Mouse (Mus musculus) left cerebral cortex, adult 9 months (tissue): Measurements from ENCODE around the gene Strn.

Source experiments
- DNase-seq, 2 experiments: peaks; one replicate each; pipeline ENCODE4 v3.0.0; 2022; ENCODE audit warnings: low spot score in 2 of 2

The Strn gene

DNA sequence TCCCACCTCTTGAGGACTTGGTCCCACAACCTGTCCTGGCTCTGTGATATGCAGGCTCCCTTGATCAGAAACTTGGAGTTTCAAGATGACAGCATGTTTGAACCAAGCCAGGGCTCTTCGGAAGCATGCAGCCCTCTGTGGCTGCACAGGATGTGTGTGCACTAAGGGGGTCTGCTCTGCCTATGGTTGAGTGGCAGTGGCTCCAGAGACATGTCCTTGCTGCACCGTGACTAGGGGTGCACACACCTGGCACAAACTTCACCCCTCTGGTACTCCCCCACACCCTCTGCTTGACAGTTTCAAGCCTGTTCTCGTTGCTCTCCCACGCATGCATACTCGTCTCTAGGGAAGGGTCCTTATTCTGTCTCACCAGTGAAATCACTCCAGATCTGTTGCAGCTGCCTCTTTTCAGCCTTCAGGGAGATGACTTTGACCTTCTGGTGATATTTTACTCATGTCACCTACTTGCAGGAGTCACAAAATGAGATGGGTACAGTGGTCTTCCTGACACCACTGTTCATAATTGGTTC, 118.8 kb downstream of the Strn start:
- peak in 1 of 2 experiments; percentile 33 for DNase-seq

DNA sequence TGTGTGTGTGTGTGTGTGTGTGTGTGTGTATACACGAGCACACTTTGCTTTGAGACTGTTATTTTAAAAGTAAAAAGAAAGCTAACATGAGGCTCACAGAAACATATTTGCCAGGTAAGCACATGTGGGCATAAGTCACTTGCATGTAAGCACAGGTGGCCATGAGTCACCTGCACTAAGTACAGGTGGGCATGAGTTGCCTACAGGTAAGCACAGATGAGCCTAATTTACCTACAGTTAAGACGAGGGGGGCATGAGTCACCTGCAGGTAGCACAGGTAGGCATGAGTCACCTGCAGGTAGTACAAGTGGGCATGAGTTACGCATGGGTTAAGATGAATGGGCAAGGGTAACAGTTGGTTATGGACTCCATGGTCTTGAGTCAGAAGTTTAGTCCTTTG, 121.9 kb downstream of the Strn start:
- no peak for DNase-seq

DNA sequence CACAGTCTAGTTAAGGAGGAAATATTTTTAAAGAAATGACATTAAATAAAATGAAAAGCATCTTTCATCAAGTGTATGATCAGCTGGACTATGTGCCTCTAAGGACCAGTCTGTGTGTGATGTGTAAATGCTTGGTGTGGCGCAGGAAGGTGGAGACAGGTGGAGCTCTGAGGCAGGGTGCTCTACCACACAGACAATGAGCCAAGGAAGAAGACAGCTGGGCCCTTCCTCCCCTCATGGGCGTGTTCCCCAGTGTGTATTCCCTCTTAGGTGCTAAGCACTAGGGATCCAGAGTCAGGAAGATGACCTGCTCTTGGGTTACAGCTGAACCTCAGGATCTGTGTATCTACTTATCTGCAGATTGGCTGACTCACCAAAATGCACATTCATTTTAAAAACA, 122.5 kb downstream of the Strn start:
- DNase-seq = no peak

DNA sequence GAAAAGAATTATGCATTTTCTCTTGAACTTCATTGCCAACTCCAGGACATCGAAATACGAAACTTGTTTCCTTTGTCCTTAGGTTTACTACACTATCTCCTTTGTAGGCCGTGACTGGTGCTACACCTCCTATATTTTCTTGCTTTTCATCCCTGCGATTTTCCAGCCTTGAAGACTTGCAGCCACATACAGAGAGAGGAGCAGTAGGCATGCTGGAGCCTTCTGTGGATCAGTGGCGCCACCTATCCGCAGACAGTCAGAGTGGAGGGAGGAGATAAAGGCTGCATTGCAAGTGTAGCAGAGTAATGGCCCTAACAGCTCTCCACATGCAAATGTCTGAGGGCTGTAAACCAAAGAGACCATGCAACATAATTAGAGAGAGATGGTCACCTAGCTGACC, 125.9 kb downstream of the Strn start:
- peak in 1 of 2 experiments; percentile 34 for DNase-seq

DNA sequence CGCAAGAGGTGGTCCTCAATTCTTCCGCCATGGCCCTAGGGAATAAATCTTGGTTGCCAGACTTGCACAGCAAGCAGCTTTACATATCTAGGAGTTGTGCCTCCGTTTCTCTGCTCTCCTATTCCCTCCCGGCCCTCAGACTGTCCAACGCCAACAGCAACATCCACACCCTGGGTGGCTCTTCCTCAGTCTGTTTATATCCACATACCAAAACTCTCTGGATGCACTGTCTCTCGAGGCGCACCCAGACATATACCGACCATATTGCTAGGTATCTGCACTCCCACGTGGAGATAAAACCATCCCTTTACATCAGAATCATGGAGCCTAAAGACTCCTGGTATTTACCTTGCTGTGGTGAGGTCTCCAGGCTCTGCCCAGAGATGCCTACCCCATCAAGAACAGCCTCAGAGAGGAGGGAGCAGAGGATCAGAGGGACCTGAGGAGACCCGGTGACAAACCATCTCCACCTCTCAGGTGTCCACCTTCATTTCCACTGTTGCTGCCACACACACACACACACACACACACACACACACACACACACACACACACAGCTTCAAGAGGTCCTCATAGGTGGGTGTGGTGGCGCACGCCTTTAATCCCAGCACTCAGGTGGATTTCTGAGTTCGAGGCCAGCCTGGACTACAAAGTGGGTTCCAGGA, 127.7 kb downstream of the Strn start:
- no peak for DNase-seq

DNA sequence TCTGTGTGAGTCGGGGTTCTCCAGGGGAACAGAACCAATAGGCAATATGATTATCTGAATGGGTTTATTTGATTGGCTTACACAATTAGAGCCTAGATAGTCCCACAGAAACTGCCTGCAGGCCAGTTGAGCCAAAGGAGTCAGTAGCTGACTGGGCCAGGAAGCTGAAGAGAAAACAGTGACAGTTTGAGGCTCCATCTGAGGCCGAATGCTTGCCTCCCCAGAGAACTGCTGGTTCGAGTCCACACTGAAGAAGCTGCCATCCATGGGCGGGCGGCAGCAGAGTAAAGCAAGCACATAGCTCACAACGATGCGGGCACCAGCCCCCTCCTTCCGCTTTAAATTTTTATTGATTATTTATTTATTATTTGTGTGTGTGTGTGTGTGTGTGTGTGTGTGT, 128.3 kb downstream of the Strn start:
- no peak for DNase-seq

DNA sequence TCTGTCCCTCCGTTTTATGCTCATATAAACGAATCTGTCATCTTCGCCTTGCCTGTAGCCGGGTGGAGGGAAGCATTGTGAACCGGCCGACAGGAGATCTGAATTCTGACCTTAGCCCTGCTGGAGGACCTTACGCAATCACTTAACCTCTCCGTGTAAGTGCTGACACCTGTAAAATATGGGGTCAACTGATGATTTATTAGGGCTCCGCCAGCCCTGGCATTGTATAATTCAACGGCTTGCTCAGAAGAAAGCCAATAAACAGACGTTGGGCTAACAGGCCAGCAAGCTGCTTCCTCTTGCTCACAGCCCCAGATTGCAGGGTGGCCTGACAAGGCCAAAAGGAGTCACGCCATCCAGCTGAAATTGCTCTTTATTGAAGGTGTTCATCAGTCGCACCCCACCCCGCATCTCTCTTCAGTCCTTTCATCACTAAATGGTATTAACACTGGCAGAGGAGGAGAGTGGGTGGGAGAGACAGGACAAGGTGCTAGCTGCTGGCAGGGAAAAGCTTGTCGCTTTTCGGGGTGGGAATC, 128.8 kb downstream of the Strn start:
- DNase-seq = no peak

DNA sequence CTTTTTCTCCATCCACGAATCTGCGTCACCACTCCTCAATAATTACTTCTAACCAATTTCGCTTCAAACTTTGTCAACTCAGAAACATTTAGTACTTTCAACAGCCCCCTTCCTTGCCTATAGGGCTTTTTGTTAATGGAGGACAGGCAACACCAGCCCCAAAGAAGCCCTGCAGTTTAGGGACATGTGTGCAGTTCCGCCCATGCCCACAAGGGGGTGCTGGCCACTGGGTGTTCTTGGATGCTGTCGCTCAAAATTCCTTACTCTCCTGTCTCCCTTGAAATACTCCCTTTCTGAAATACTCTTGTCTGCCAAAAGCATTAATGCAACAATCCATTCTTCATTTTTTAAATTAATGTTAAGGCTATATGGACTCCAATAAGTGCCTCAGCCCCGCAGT, 132.6 kb downstream of the Strn start:
- DNase-seq = peak in 1 of 2 experiments; percentile 41

DNA sequence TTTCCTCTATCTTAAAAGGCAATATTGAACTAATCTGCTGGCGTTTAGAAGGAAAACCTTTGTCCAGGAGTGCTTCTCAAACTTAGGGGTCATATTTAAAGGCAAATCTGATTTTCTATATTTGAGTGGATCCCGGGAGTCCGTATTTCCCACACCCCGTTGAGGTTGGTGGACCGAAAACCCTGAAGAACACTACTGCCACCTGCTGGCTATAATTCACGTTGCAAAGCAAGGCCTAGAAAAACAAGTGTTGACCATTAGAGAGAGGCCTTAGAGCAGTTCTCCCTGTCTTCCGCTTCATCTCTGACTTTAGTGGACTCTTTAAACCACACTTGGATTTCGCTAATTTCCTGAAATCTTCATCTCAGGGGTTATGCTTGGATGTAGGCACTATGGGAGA, 133.1 kb downstream of the Strn start:
- DNase-seq = peak in 1 of 2 experiments; percentile 88

DNA sequence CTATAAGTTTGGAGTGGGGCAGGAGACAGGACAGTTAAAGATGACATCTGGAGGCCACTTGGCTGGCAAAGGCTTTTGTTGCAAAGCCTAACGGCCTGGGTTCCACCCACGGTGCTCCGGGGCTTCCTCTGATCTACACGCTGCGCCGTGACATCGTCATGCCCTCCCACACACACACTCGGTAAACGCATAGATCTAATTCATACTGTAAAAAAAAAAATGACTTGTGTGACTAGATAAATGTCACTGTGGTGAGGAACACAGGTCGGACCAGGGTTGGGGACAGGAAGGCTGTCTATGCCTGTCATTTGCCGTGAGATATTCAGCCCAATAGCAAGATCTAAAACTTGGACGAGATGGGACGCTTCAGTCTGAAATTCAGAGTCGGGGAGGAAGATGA, 134.7 kb downstream of the Strn start:
- no peak for DNase-seq

DNA sequence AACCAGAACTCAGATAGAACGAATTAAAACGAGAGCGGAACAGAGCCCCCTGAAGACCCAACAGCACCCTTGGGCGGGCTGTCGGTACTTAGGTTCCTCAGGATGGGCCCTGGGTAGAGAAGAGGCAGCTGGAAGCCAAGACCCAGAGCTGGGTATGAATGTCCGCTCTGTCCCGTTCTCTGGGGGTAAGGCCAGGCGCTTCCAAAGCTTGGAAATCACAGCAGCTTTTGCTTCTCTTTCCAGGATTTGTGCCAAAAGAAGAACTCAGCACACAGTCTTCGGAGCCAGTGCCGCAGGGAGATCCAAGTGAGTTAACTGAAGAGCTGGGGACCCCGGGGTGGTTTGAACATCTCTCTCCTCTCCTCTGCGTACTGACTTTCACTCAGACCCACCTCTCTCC, 135.4 kb downstream of the Strn start:
- peak in 1 of 2 experiments; percentile 31 for DNase-seq

DNA sequence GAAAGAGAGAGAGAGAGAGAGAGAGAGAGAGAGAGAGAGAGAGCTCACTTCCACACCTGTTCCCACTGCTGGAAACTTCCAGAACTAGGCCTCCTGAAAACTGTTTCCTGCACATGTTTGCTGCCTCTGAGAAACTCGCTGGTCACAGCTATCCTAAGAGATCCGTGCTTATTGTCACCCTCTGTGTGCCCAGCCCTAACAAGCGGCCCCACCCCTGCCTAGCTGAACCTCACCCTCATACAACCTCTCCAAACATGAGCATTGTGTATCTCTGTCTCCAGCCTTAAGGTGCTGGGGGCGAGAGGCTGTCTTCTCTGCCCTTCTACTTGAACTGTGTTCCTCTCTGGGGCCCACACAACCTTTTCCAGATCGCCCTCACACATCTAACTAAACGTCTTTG, 136.0 kb downstream of the Strn start:
- DNase-seq = no peak
